Mouse (Mus musculus) layer of hippocampus, adult 9-10 months (tissue): Measurements from ENCODE around the gene Fan1.

Experiments
- DNase-seq: peaks from one replicate; pipeline ENCODE4 v3.0.0; 2022; ENCODE audit warnings: low spot score

Gene Fan1

GRCm38 (mm10) chr7:64373830-64374562 is at the start of gene Fan1:
Gene Fan1 (minus strand): TSS chr7:64374095.
- DNase-seq: peak; percentile 64

- no peak for DNase-seq
These were observed 30.1 kb upstream of the Fan1 start for GRCm38 (mm10) chr7:64403989-64404388.

- DNase-seq: no peak
These were observed 28.6 kb upstream of the Fan1 start for GRCm38 (mm10) chr7:64402452-64402851.

GRCm38 (mm10) chr7:64400725-64401124 is 26.8 kb upstream of the Fan1 start:
- no peak for DNase-seq

GRCm38 (mm10) chr7:64392819-64393151 is 18.9 kb upstream of the Fan1 start:
- DNase-seq: no peak

GRCm38 (mm10) chr7:64392122-64392818 is 18.4 kb upstream of the Fan1 start, which contains the start of the genes Mphosph10 and Mcee:
Gene Mphosph10 (minus strand): TSS chr7:64392268.
Gene Mcee (plus strand): TSS chr7:64392607.
- peak; percentile 80 for DNase-seq

- DNase-seq: no peak
These were observed 17.6 kb upstream of the Fan1 start for GRCm38 (mm10) chr7:64391479-64391878.

- DNase-seq: no peak
These were observed 607 bp downstream of the Fan1 start for GRCm38 (mm10) chr7:64373147-64373829.

- DNase-seq: no peak
These were observed 1.7 kb downstream of the Fan1 start for GRCm38 (mm10) chr7:64371940-64372878.

GRCm38 (mm10) chr7:64369841-64370240 is 4.1 kb downstream of the Fan1 start:
- no peak for DNase-seq

GRCm38 (mm10) chr7:64365863-64366262 is 8.0 kb downstream of the Fan1 start:
- no peak for DNase-seq

- peak; percentile 27 for DNase-seq
These were observed 13.3 kb downstream of the Fan1 start for GRCm38 (mm10) chr7:64360586-64360945.

GRCm38 (mm10) chr7:64359943-64360585 is 13.8 kb downstream of the Fan1 start:
- no peak for DNase-seq

GRCm38 (mm10) chr7:64358666-64359065 is 15.2 kb downstream of the Fan1 start:
- no peak for DNase-seq

- peak; percentile 38 for DNase-seq
These were observed 16.5 kb downstream of the Fan1 start for GRCm38 (mm10) chr7:64357405-64357804.

GRCm38 (mm10) chr7:64356661-64357060 is 17.2 kb downstream of the Fan1 start:
- DNase-seq: no peak

- DNase-seq: no peak
These were observed 19.7 kb downstream of the Fan1 start for GRCm38 (mm10) chr7:64354206-64354605.

- peak; percentile 46 for DNase-seq
These were observed 22.8 kb downstream of the Fan1 start for GRCm38 (mm10) chr7:64351087-64351486.

- DNase-seq: peak; percentile 29
These were observed 24.6 kb downstream of the Fan1 start for GRCm38 (mm10) chr7:64349147-64349861.

- DNase-seq: no peak
These were observed 26.1 kb downstream of the Fan1 start for GRCm38 (mm10) chr7:64347813-64348212.

GRCm38 (mm10) chr7:64332686-64333085 is 41.2 kb downstream of the Fan1 start:
- no peak for DNase-seq
